Mouse (Mus musculus): Measurements from ENCODE around the gene Slc23a2.

- no peak for TF ChIP-seq CTCF (IDR thresholded peaks at IDR 0.05; ENCODE audit: low read depth)
- no peak for TF ChIP-seq EP300 (optimal IDR thresholded peaks at IDR 0.05)
These were observed 34.5 kb upstream of the Slc23a2 start for GRCm38 (mm10) chr2:132179371-132179770.

All from stomach, postnatal 0 days (tissue).